Mouse (Mus musculus) CH12.LX (cell line): ENCODE data around the gene Pla2g16.

Source experiments
- CTCF ChIP-seq, 2 experiments: IDR thresholded peaks in 1 of 2; conservative IDR thresholded peaks in 1 of 2; 2 replicates each; pipeline ENCODE4 v1.5.1; 2011 to 2012; ENCODE audit warnings: low read depth in 2 of 2, low read length in 2 of 2, improper control_type of control experiment in 1 of 2, inconsistent platforms in 1 of 2, mild to moderate bottlenecking in 1 of 2, moderate library complexity in 1 of 2
- EP300 ChIP-seq: IDR thresholded peaks from 2 replicates; pipeline ENCODE4 v1.6.1; 2011; ENCODE audit warnings: low read length, improper control_type of control experiment
- MAFK ChIP-seq: IDR thresholded peaks from 2 replicates; pipeline ENCODE4 v1.6.1; 2011; ENCODE audit warnings: low read length, improper control_type of control experiment; ENCODE audit not compliant: insufficient replicate concordance
- MXI1 ChIP-seq: IDR thresholded peaks from 2 replicates; pipeline ENCODE4 v1.6.1; 2011; ENCODE audit warnings: mild to moderate bottlenecking, low read depth, low read length, improper control_type of control experiment
- NRF1 ChIP-seq: IDR thresholded peaks from 2 replicates; pipeline ENCODE4 v1.6.1; 2014; ENCODE audit warnings: low read depth, mild to moderate bottlenecking, inconsistent platforms, low read length, improper control_type of control experiment, moderate library complexity
- POLR2A ChIP-seq: IDR thresholded peaks from 2 replicates; pipeline ENCODE4 v1.6.1; 2011; ENCODE audit warnings: low read depth, mild to moderate bottlenecking, improper control_type of control experiment, low read length
- SMC3 ChIP-seq: IDR thresholded peaks from 2 replicates; pipeline ENCODE4 v1.6.1; 2011; ENCODE audit warnings: low read depth, low read length, improper control_type of control experiment
- UBTF ChIP-seq: IDR thresholded peaks from 2 replicates; pipeline ENCODE4 v1.6.1; 2012; ENCODE audit warnings: low read depth, mild to moderate bottlenecking, inconsistent platforms, low read length, improper control_type of control experiment, moderate library complexity
- USF1 ChIP-seq: IDR thresholded peaks from 2 replicates; pipeline ENCODE4 v1.6.1; 2014; ENCODE audit warnings: low read depth, mild to moderate bottlenecking, inconsistent platforms, low read length, improper control_type of control experiment
- ZC3H11A ChIP-seq: IDR thresholded peaks from 2 replicates; pipeline ENCODE4 v1.6.1; 2012; ENCODE audit warnings: low read depth, mild to moderate bottlenecking, inconsistent platforms, low read length, improper control_type of control experiment
- ZNF384 ChIP-seq: IDR thresholded peaks from 2 replicates; pipeline ENCODE4 v1.6.1; 2012; ENCODE audit warnings: low read depth, low read length, improper control_type of control experiment, inconsistent platforms

DNA sequence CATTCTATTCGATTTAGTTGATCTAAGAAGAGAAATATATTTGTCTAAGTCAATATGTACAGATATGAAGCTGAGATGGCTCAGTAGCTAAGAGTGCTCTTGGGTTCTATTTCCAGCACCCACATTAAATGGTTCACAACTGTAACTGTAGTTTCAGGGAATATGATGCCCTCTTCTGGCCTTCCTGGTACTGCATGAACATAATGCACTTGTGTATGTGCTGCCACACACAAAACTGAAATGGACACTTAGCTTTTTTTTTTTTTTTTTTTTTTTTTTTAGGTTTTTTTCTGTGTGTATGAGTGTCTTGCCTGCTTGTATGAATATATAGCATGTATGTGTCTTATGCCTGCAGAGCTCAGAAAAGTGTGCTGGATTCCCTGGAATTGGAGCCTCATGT is 34.0 kb upstream of the Pla2g16 start:
- no peak for TF ChIP-seq USF1
- TF ChIP-seq SMC3, result no peak
- TF ChIP-seq ZNF384, result no peak; the same call in 1 of the 2 replicates
- TF ChIP-seq UBTF, result no peak
- TF ChIP-seq MXI1, result no peak
- TF ChIP-seq MAFK, result no peak
- no peak for TF ChIP-seq ZC3H11A
- peak in 1 of 2 experiments; percentile 25; a peak in 1 of 4 replicates for TF ChIP-seq CTCF (conservative IDR thresholded peaks at IDR 0.05 in 1 of 2, IDR thresholded peaks at IDR 0.05 in 1 of 2; ENCODE audit: low read depth in 2 of 2, low read length in 2 of 2)
- TF ChIP-seq POLR2A, result no peak
- TF ChIP-seq EP300, result no peak
- no peak for TF ChIP-seq NRF1
